Mouse (Mus musculus) neural tube, embryonic 11.5 days (tissue): ENCODE results near the gene Fbxo39. TPM values are rescaled to one million over a fixed set of nuclear protein-coding genes. Genes with fewer than 3 reads are reported as not detected.

Source experiments
- ATAC-seq: fragments of 200-750 bp; cut with Nextera tagmentation; 2 replicates; pipeline ENCODE4 v1.8.0; 2017; ENCODE audit warnings: moderate number of reproducible peaks, mild to moderate bottlenecking, moderate TSS enrichment, moderate library complexity; ENCODE audit not compliant: insufficient read depth, low FRiP score, low TSS enrichment
- DNase-seq: peaks from one replicate; pipeline ENCODE4 v3.0.0-alpha.2; 2015; ENCODE audit warnings: low spot score
- H3K27ac ChIP-seq: fragments of 300-500 bp; sonication (generic); 2 replicates; pipeline ENCODE4 v1.5.1; 2014; ENCODE audit warnings: low read depth, mild to moderate bottlenecking, low read length
- H3K27me3 ChIP-seq: fragments of 300-500 bp; sonication (generic); 2 replicates; pipeline ENCODE4 v1.6.1; 2014; ENCODE audit warnings: mild to moderate bottlenecking, low read length, mixed read lengths; ENCODE audit not compliant: control insufficient read depth, insufficient read depth
- H3K36me3 ChIP-seq: fragments of 300-500 bp; sonication (generic); 2 replicates; pipeline ENCODE4 v1.6.1; 2014; ENCODE audit warnings: mild to moderate bottlenecking, low read length, moderate library complexity, mixed read lengths; ENCODE audit not compliant: control insufficient read depth, insufficient read depth
- H3K4me1 ChIP-seq: fragments of 300-500 bp; sonication (generic); 2 replicates; pipeline ENCODE4 v1.6.1; 2014; ENCODE audit warnings: low read length, mixed read lengths; ENCODE audit not compliant: control insufficient read depth, insufficient read depth
- H3K4me2 ChIP-seq: fragments of 300-500 bp; sonication (generic); 2 replicates; pipeline ENCODE4 v1.6.1; 2014; ENCODE audit warnings: low read depth, mild to moderate bottlenecking, moderate library complexity
- H3K4me3 ChIP-seq: fragments of 300-500 bp; sonication (generic); 2 replicates; pipeline ENCODE4 v1.5.1; 2014; ENCODE audit warnings: low read depth, low read length
- H3K9ac ChIP-seq: fragments of 300-500 bp; sonication (generic); 2 replicates; pipeline ENCODE4 v1.6.1; 2014; ENCODE audit warnings: mild to moderate bottlenecking, low read length
- H3K9me3 ChIP-seq: fragments of 300-500 bp; sonication (generic); 2 replicates; pipeline ENCODE4 v1.6.1; 2016; ENCODE audit warnings: low read length; ENCODE audit not compliant: control insufficient read depth
- WGBS: fragments of 180-500 bp; shearing (Covaris S2); extraction: QIAGEN DNeasy Blood & Tissue Kit; methylation state at CpG from one replicate; pipeline ENCODE4 v1.1.7; 2014; 5-methylcytosine and 5-hydroxymethylcytosine counted together
- polyA plus RNA-seq: library from polyadenylated mRNA; unstranded; fragments of >200 nt; fragmentation: Nextera tagmentation; extraction: Ambion mirVana; gene quantifications from 2 replicates; pipeline ENCODE4 v1.2.1, GENCODE M21; 2014

The Fbxo39 gene
- not detected in 2 replicates for polyA plus RNA-seq

DNA sequence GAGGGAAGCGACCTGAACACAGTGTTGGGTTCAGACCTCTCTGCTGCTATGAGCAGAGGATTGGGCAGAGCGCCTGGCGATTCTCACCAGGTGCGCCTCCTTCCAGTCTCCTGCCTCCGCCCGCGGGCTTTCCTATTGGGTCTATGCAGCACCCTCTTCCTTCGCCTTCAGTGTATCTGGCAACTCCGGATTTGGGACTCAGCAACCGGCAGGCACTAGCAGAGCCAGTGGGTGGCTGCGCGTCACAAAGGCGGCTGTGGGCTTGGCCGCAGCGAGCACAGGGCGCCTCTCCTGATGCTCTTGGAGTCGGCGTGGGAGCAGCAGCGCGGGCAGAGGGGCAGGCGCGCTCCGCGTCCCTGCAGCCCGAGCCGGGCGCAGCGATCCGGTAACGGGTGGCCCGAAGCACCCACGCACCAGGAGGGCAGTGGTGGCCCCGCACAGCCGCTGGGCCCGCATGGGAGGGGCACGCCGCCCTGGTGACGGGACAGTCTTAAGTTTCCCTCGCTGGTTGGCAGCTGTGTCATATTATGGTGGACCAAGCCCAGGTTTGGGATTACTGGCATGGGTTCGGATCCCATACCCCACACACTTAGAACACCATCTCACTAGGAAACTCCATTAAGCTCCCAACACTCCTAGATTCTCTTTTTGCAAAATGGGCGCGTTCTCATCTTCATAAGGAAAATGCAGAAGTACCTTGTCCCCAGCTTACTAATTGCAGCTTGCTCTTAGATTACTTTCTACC lies at the start of gene Fbxo39:
Fbxo39 (plus strand) TSS at position 294 of the 745 bp plus-strand sequence.
- Histone ChIP-seq H3K9me3 (no peaks in the 10 kb centered on the region), H3K27me3 (peaks cover 22% of the 10 kb centered on the region), H3K9ac (peak within 1 kb of the TSS; percentile 40; the same call in 1 of the 2 replicates), H3K4me1 (0 out of 2 replicates have a peak, but pooled peaks cover 3% of the 10 kb centered on the region), H3K4me2 (peak within 1 kb of the TSS; percentile 37), H3K4me3 (peak within 1 kb of the TSS; percentile 18; the same call in 1 of the 2 replicates), H3K36me3 (no peaks in the 10 kb centered on the region), H3K27ac (no peak within 1 kb of the TSS)
- 10% methylated on average over 42 of the region's 42 CpGs for WGBS
- peak; percentile 12 for DNase-seq
- no peak for ATAC-seq

DNA sequence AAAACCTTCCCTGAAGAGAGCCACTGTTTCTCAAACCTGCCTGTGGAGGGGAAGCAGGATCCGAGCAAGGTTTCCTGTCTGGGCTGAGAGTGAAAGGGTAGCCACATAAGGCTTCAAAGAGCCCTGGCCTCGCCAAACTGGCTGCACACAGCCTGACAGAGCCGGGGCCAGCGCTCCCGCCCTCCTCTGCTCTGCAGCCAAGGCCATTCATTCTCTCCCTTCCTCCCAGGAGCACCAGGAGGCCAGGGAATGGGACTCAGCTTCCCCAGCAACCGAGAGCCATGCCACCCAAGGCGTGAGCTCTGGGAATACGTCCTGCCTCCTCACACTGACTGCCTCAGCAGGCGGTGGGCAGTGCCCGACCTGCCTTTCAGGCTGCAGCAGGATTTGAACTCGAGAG lies 48.8 kb upstream of the Fbxo39 start:
- Histone ChIP-seq H3K27me3 (peaks cover 29% of the 10 kb centered on the region), H3K27ac (no peak overlapping the region), H3K9me3 (no peaks in the 10 kb centered on the region), H3K36me3 (no peaks in the 10 kb centered on the region), H3K4me1 (no peaks in the 10 kb centered on the region), H3K4me2 (no peak overlapping the region), H3K9ac (no peak overlapping the region), H3K4me3 (no peak overlapping the region)
- WGBS, result 3% methylated on average over 11 of the region's 11 CpGs
- ATAC-seq, result no peak
- peak; percentile 17 for DNase-seq

DNA sequence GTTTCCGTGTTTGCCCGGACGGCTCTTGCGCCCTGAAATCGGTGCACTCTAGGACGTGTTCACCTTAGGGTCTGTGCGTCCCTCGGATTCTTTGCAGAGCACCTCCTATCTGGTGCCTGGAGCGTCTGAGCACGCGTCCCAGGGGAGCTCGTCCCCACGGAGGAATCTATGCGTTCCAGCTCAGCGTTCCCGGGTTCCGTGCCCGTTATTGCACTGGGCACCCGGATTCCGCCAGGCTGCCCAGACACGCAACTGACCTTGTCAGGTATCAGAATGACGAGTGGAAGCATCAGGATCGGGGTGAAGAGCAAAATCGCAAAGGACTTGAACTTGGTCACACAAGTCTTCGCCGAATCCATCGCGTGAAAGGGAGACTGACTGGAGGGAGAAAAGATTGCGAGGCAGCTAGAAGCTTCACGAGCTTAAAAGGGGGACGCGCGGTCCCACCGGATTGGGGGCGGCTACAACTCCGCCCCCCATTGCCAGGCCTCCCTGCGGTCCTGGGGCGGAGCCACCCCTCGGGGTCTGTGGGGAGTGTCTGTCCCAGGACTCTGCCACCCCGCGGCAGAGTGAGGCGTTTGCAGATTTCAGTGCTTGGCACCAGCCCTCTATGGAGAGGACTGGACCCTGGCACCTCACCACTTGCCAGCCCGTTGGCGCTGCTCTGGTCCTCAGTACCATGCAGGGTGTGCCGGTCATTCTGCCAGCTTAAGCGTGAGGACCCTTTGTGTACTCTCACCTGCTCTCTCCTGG lies 47.9 kb upstream of the Fbxo39 start:
- no peaks in the 10 kb centered on the region for H3K9me3 ChIP-seq
- peak; percentile 76 for DNase-seq
- H3K4me2 ChIP-seq, result peak overlapping the region; percentile 74
- 1% methylated on average over 46 of the region's 46 CpGs for WGBS
- peak; percentile 85 for ATAC-seq
- H3K27me3 ChIP-seq, result peaks cover 29% of the 10 kb centered on the region
- no peak overlapping the region for H3K27ac ChIP-seq
- peak overlapping the region; percentile 40 for H3K4me3 ChIP-seq
- H3K4me1 ChIP-seq, result no peaks in the 10 kb centered on the region
- H3K9ac ChIP-seq, result peak overlapping the region; percentile 41
- H3K36me3 ChIP-seq, result no peaks in the 10 kb centered on the region

DNA sequence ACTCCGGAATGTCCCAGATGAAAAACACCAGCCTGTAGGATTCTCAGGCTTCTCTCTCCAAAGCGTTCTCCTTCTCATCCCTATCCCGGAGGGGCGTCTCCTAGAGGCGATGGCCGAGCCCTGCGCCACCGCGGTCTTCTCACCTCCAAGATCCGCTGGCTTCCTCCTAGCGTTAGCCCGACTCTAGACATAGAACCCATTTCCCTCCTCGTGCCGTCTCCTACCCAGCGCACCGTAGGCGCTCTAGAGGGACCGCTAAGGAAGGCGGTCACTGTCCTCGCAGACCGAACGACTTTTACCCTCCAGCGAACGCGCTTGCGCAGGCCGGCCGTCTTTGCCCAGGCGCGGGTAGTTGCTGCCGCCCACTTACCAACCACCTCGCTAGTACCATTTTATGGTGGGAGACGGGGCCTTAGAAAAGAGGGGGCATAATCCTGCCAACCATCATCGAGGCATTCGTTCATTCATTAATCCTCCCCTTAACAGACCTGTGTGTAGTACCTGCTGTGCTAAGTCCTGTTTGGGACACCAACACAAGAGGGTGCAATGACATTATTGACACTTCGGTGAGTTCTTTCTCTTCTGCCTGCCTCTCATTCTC lies 47.2 kb upstream of the Fbxo39 start, which contains the start of gene Slc13a5:
Slc13a5 (minus strand) TSS at position 263 of the 601 bp plus-strand sequence.
- Histone ChIP-seq H3K9ac (peak within 1 kb of the TSS; percentile 41), H3K9me3 (no peaks in the 10 kb centered on the region), H3K36me3 (no peaks in the 10 kb centered on the region), H3K4me3 (peak within 1 kb of the TSS; percentile 40), H3K27ac (no peak within 1 kb of the TSS), H3K4me2 (peak within 1 kb of the TSS; percentile 74), H3K4me1 (no peaks in the 10 kb centered on the region), H3K27me3 (peaks cover 29% of the 10 kb centered on the region)
- 1% methylated on average over 36 of the region's 36 CpGs for WGBS
- DNase-seq (peak; percentile 57), ATAC-seq (peak; percentile 41; the same call in 1 of the 2 replicates)

DNA sequence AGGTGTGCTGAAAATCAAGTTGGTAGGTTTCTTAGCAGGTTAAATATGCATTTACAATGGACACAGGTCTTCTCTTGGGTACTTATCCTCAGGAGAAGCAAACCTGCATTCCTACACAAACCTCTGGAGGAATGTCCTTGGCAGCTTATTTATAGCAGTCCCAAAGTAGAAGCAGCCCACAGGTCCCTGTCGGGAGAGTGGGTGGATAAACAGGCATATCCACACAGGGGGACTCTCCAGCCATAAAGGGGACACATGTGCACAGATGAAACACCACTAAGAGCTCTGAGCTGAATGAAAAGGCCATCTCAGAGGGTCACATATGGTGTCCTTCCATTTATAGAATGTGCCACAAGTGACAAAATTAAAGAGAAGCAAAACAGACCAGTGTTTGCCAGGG lies 42.5 kb upstream of the Fbxo39 start:
- Histone ChIP-seq H3K9me3 (no peaks in the 10 kb centered on the region), H3K9ac (no peak overlapping the region), H3K4me1 (no peaks in the 10 kb centered on the region), H3K4me3 (no peak overlapping the region), H3K27ac (no peak overlapping the region), H3K27me3 (peaks cover 6% of the 10 kb centered on the region), H3K36me3 (no peaks in the 10 kb centered on the region), H3K4me2 (no peak overlapping the region)
- no peak for DNase-seq
- no peak for ATAC-seq
- WGBS, result 72% methylated on average over 1 of the region's 1 CpGs

DNA sequence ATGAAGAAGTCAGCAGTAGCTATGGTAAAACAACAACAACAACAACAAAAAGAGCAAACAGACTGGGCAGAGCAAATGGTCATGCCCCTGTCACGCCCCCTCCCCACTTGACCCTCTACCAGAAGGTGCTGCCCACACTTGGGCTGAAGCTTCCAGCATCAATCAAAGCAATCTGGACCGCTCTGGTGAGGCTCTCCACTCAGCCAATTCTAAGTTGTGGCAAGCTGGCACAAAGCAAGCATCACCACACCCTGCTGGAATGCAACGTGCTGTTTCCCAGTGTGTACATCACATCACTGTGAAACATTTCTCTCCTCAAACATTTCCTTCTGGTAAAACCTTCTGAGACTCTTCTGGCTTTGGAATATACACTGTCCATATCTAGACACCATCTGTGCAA lies 40.9 kb upstream of the Fbxo39 start:
- DNase-seq (no peak), ATAC-seq (no peak)
- Histone ChIP-seq H3K36me3 (no peaks in the 10 kb centered on the region), H3K27me3 (no peaks in the 10 kb centered on the region), H3K9ac (no peak overlapping the region), H3K27ac (no peak overlapping the region), H3K4me1 (no peaks in the 10 kb centered on the region), H3K9me3 (no peaks in the 10 kb centered on the region), H3K4me2 (no peak overlapping the region), H3K4me3 (no peak overlapping the region)
- WGBS, result 75% methylated on average over 3 of the region's 3 CpGs

DNA sequence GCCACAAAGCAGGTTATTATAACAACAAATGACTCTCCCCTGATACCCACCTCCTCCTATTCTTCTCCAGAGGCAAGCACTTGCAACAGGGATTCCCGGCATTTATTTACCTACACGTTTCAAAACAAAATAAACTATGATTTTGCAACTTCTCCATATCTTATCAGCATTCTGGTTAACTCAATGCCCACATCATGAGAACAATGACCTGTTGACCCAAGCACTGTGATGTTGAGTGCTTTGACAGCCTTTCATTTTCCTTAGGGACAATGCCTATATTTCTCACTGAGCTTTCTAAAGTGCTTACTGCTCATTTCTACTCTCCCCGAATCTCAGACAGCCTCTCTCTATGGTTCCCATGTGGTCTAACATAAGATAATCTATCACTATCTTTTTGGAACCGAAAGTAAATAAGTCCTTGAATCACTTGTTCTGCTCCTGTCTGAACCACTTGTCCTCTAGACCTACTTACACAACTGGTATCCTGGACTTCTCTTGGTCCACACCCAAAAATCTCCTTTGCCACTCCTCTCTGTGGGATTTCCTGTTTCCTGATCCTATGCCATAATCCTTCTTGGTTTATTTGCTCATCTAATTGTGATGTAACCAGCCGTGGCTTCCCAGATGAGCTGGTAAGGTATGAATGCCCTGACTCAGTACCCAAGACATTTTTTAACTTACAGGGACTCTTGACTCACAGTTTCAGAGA lies 32.9 kb upstream of the Fbxo39 start:
- Histone ChIP-seq H3K27ac (no peak overlapping the region), H3K9me3 (no peaks in the 10 kb centered on the region), H3K27me3 (no peaks in the 10 kb centered on the region), H3K4me1 (no peaks in the 10 kb centered on the region), H3K9ac (no peak overlapping the region), H3K4me3 (no peak overlapping the region), H3K4me2 (no peak overlapping the region), H3K36me3 (no peaks in the 10 kb centered on the region)
- 90% methylated on average over 5 of the region's 5 CpGs for WGBS
- DNase-seq (no peak), ATAC-seq (no peak)

DNA sequence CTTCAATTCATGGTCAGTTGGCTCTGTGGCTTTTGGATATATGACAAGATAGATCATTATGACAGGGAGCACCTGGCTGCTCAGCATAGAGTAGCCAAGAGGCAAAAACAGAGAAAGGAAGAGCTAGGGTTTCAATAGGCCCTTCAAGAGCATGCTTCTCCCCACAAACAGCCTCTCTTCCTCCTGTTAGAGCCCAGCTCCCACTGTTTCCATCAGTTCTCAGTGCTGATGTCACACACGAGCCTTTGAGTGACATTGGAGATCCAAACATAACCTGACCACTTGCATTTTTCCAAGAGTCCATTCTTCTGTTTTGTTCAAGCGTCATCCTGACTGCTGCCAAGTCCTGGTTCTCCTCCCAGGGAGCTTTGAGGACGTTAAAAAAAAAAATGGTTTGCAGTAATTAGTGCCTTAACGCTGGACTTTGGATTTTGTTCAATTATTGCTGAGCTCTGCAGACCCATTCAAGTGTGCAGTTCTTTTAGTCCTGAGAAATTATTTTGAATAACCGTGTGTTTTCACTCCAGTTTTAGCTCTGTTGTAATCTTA lies 32.3 kb upstream of the Fbxo39 start:
- no peak overlapping the region for H3K27ac ChIP-seq
- no peak for ATAC-seq
- H3K27me3 ChIP-seq, result no peaks in the 10 kb centered on the region
- H3K9me3 ChIP-seq, result no peaks in the 10 kb centered on the region
- H3K9ac ChIP-seq, result no peak overlapping the region
- H3K4me3 ChIP-seq, result no peak overlapping the region
- H3K36me3 ChIP-seq, result no peaks in the 10 kb centered on the region
- H3K4me1 ChIP-seq, result no peaks in the 10 kb centered on the region
- 77% methylated on average over 5 of the region's 5 CpGs for WGBS
- no peak overlapping the region for H3K4me2 ChIP-seq
- no peak for DNase-seq
